Mouse (Mus musculus): Measurements from ENCODE around the gene Gm20388. TPM values are rescaled to one million over a fixed set of nuclear protein-coding genes. Genes with fewer than 3 reads are reported as not detected.

Gene Gm20388
- total RNA-seq, 1 experiment = 27.0 TPM

DNA sequence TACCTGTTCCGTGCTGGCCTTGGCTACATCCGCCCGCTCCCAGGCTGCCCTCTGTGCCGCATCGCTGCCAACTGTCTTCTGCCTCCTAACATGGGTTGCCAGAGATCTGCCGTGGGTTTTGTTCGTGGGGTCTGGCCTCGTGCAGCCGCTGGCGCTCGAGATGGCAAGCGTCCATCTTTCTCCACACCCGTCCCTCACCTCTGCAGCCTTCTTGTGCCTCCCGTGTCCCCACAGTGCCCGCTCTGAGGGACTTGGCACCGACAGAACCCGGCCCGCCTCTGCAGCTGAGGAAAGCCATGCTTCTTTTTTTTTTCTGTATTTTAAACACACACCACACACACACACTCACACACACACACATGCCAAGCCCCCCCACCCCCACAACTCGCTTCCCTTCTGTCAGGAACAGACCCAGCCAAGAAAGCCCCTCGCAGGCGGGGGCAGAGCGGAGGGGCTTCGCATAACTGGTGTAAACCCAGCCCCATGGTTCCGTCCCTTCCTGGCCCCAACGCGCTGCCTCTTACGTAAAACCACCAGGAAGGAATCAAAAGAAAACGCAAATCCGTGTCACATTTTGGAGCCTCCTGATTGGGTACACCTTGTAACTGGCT is 2841.6 kb downstream of the Gm20388 start:
- H3K27ac ChIP-seq (ENCODE audit: insufficient read depth, low read depth, low read length, poor library complexity, severe bottlenecking) = no peak overlapping the region
- peak overlapping the region; percentile 23 to 26; a peak in 2 of 4 replicates for H3K4me3 ChIP-seq (ENCODE audit: insufficient read depth in 1 of 2, low read depth in 1 of 2, low read length in 2 of 2, poor library complexity in 1 of 2, severe bottlenecking in 1 of 2)
- H3K9ac ChIP-seq (ENCODE audit: insufficient read depth, low read depth, low read length, poor library complexity, severe bottlenecking) = no peak overlapping the region; the same call in 1 of the 2 replicates
- no peaks in the 10 kb centered on the region for H3K9me3 ChIP-seq (ENCODE audit: control insufficient read depth, insufficient read depth, low read depth, low read length)
- H3K4me1 ChIP-seq (ENCODE audit: control insufficient read depth in 2 of 2, insufficient read depth in 2 of 2, low read length in 2 of 2, poor library complexity in 1 of 2) = no peaks in the 10 kb centered on the region
- no peak for DNase-seq (ENCODE audit: low read depth, low spot score)
- no peaks in the 10 kb centered on the region for H3K36me3 ChIP-seq (ENCODE audit: control insufficient read depth, insufficient read depth, low read length, poor library complexity, severe bottlenecking)
- TF ChIP-seq CHD2 (IDR thresholded peaks at IDR 0.05; ENCODE audit: low read depth, low read length) (no peak), ZNF384 (IDR thresholded peaks at IDR 0.05; ENCODE audit: low read depth, low read length) (no peak), HCFC1 (IDR thresholded peaks at IDR 0.05; ENCODE audit: borderline replicate concordance, insufficient read depth, low read length) (no peak), ZC3H11A (IDR thresholded peaks at IDR 0.05; ENCODE audit: borderline replicate concordance, low read depth, low read length) (no peak), MAFK (IDR thresholded peaks at IDR 0.05; ENCODE audit: insufficient read depth, low read depth, low read length) (no peak)
- in situ Hi-C loops (cut with MboI; ENCODE audit: low sequenced_read_pairs in 2 of 2, unreplicated experiment in 2 of 2) = no loop called here

- DNase-seq (ENCODE audit: low read depth, low spot score) = no peak
- Histone ChIP-seq H3K9me3 (ENCODE audit: control insufficient read depth, insufficient read depth, low read depth, low read length) (no peaks in the 10 kb centered on the region), H3K36me3 (ENCODE audit: control insufficient read depth, insufficient read depth, low read length, poor library complexity, severe bottlenecking) (no peaks in the 10 kb centered on the region), H3K9ac (ENCODE audit: insufficient read depth, low read depth, low read length, poor library complexity, severe bottlenecking) (no peak overlapping the region), H3K4me3 (ENCODE audit: insufficient read depth in 1 of 2, low read depth in 1 of 2, low read length in 2 of 2, poor library complexity in 1 of 2, severe bottlenecking in 1 of 2) (no peak overlapping the region), H3K4me1 (ENCODE audit: control insufficient read depth in 2 of 2, insufficient read depth in 2 of 2, low read length in 2 of 2, poor library complexity in 1 of 2) (no peaks in the 10 kb centered on the region), H3K27ac (ENCODE audit: insufficient read depth, low read depth, low read length, poor library complexity, severe bottlenecking) (no peak overlapping the region)
- in situ Hi-C loops (cut with MboI; ENCODE audit: low sequenced_read_pairs in 2 of 2, unreplicated experiment in 2 of 2) = no loop called here
- TF ChIP-seq CHD2 (IDR thresholded peaks at IDR 0.05; ENCODE audit: low read depth, low read length) (no peak), ZC3H11A (IDR thresholded peaks at IDR 0.05; ENCODE audit: borderline replicate concordance, low read depth, low read length) (no peak), HCFC1 (IDR thresholded peaks at IDR 0.05; ENCODE audit: borderline replicate concordance, insufficient read depth, low read length) (no peak), ZNF384 (IDR thresholded peaks at IDR 0.05; ENCODE audit: low read depth, low read length) (no peak), MAFK (IDR thresholded peaks at IDR 0.05; ENCODE audit: insufficient read depth, low read depth, low read length) (no peak)
These were observed 2848.0 kb downstream of the Gm20388 start for GRCm38 (mm10) chr8:122758597-122758996.

GRCm38 (mm10) chr8:122760116-122760515 is 2849.5 kb downstream of the Gm20388 start:
- TF ChIP-seq ZC3H11A (IDR thresholded peaks at IDR 0.05; ENCODE audit: borderline replicate concordance, low read depth, low read length) (no peak), HCFC1 (IDR thresholded peaks at IDR 0.05; ENCODE audit: borderline replicate concordance, insufficient read depth, low read length) (no peak), MAFK (IDR thresholded peaks at IDR 0.05; ENCODE audit: insufficient read depth, low read depth, low read length) (no peak), ZNF384 (IDR thresholded peaks at IDR 0.05; ENCODE audit: low read depth, low read length) (no peak), CHD2 (IDR thresholded peaks at IDR 0.05; ENCODE audit: low read depth, low read length) (no peak)
- no peak for DNase-seq (ENCODE audit: low read depth, low spot score)
- in situ Hi-C loops (cut with MboI; ENCODE audit: low sequenced_read_pairs in 2 of 2, unreplicated experiment in 2 of 2) = no loop called here
- no peak overlapping the region for H3K27ac ChIP-seq (ENCODE audit: insufficient read depth, low read depth, low read length, poor library complexity, severe bottlenecking)
- no peak overlapping the region for H3K9ac ChIP-seq (ENCODE audit: insufficient read depth, low read depth, low read length, poor library complexity, severe bottlenecking)
- H3K9me3 ChIP-seq (ENCODE audit: control insufficient read depth, insufficient read depth, low read depth, low read length) = no peaks in the 10 kb centered on the region
- H3K4me3 ChIP-seq (ENCODE audit: insufficient read depth in 1 of 2, low read depth in 1 of 2, low read length in 2 of 2, poor library complexity in 1 of 2, severe bottlenecking in 1 of 2) = no peak overlapping the region
- no peaks in the 10 kb centered on the region for H3K4me1 ChIP-seq (ENCODE audit: control insufficient read depth in 2 of 2, insufficient read depth in 2 of 2, low read length in 2 of 2, poor library complexity in 1 of 2)
- H3K36me3 ChIP-seq (ENCODE audit: control insufficient read depth, insufficient read depth, low read length, poor library complexity, severe bottlenecking) = no peaks in the 10 kb centered on the region

DNA sequence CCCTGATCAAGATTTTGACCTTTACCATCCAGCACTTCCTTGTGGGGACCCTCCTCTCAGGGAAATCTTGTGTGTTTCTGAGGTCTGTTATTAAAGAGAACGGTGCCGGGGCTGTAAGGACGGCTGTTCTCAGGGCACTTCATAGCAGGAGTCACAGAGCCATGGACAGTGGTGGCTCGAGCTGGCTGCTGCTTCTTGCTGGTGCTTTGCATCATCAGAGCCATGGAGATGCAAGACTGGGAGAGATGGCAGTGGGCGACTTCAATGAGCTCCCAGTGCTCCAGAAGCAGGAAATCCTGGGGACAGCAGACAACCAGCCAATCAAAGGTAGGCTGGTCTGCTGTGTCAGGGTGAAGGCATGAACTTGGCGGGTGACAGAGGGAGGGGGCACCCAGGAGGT is 2850.5 kb downstream of the Gm20388 start:
- in situ Hi-C loops (cut with MboI; ENCODE audit: low sequenced_read_pairs in 2 of 2, unreplicated experiment in 2 of 2) = no loop called here
- Histone ChIP-seq H3K4me1 (ENCODE audit: control insufficient read depth in 2 of 2, insufficient read depth in 2 of 2, low read length in 2 of 2, poor library complexity in 1 of 2) (no peaks in the 10 kb centered on the region), H3K36me3 (ENCODE audit: control insufficient read depth, insufficient read depth, low read length, poor library complexity, severe bottlenecking) (no peaks in the 10 kb centered on the region), H3K4me3 (ENCODE audit: insufficient read depth in 1 of 2, low read depth in 1 of 2, low read length in 2 of 2, poor library complexity in 1 of 2, severe bottlenecking in 1 of 2) (no peak overlapping the region), H3K9me3 (ENCODE audit: control insufficient read depth, insufficient read depth, low read depth, low read length) (no peaks in the 10 kb centered on the region), H3K9ac (ENCODE audit: insufficient read depth, low read depth, low read length, poor library complexity, severe bottlenecking) (no peak overlapping the region), H3K27ac (ENCODE audit: insufficient read depth, low read depth, low read length, poor library complexity, severe bottlenecking) (no peak overlapping the region)
- DNase-seq (ENCODE audit: low read depth, low spot score) = no peak
- no peak for TF ChIP-seq ZNF384 (IDR thresholded peaks at IDR 0.05; ENCODE audit: low read depth, low read length)

GRCm38 (mm10) chr8:122762731-122763266 is 2852.2 kb downstream of the Gm20388 start:
- no peaks in the 10 kb centered on the region for H3K4me1 ChIP-seq (ENCODE audit: control insufficient read depth in 2 of 2, insufficient read depth in 2 of 2, low read length in 2 of 2, poor library complexity in 1 of 2)
- H3K4me3 ChIP-seq (ENCODE audit: insufficient read depth in 1 of 2, low read depth in 1 of 2, low read length in 2 of 2, poor library complexity in 1 of 2, severe bottlenecking in 1 of 2) = no peak overlapping the region
- no peaks in the 10 kb centered on the region for H3K36me3 ChIP-seq (ENCODE audit: control insufficient read depth, insufficient read depth, low read length, poor library complexity, severe bottlenecking)
- TF ChIP-seq HCFC1 (IDR thresholded peaks at IDR 0.05; ENCODE audit: borderline replicate concordance, insufficient read depth, low read length) (no peak), ZNF384 (IDR thresholded peaks at IDR 0.05; ENCODE audit: low read depth, low read length) (no peak), CHD2 (IDR thresholded peaks at IDR 0.05; ENCODE audit: low read depth, low read length) (no peak), MAFK (IDR thresholded peaks at IDR 0.05; ENCODE audit: insufficient read depth, low read depth, low read length) (no peak), ZC3H11A (IDR thresholded peaks at IDR 0.05; ENCODE audit: borderline replicate concordance, low read depth, low read length) (no peak)
- DNase-seq (ENCODE audit: low read depth, low spot score) = no peak
- no peak overlapping the region for H3K27ac ChIP-seq (ENCODE audit: insufficient read depth, low read depth, low read length, poor library complexity, severe bottlenecking)
- no peaks in the 10 kb centered on the region for H3K9me3 ChIP-seq (ENCODE audit: control insufficient read depth, insufficient read depth, low read depth, low read length)
- no peak overlapping the region for H3K9ac ChIP-seq (ENCODE audit: insufficient read depth, low read depth, low read length, poor library complexity, severe bottlenecking)
- in situ Hi-C loops (cut with MboI; ENCODE audit: low sequenced_read_pairs in 2 of 2, unreplicated experiment in 2 of 2) = no loop called here
